ENCODE assay signal across 9 mouse cellular contexts in the genomic region with DNA sequence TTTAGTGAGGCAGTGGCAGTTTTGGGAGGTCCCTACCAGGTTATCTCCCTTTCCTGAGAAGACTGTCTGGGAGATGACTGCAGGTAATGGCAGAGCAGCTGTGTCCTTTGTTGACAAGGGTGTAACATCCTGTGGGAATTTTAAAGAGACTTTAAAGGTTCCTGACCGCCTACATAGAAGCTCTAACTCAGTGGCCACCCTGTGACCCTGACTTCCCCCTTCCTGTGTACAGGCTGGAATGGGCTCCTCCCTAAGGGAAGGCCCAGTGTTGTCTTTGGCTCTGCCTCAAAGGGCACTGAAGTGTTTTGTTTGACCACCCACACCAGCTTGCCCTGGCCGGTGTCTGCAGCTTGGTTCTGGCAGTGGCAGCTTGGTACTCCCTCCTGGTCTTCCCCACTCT. TPM values are rescaled to one million over a fixed set of nuclear protein-coding genes. Genes with fewer than 3 reads are reported as not detected.
DNase-seq lines count a peak whose midpoint lies in the region; ATAC-seq lines count a peak whose summit lies in the region.
"Had no signal": no experiment of that assay in that cellular context is flagged by ENCODE, and none has a peak within 500 bp of the region (broad histone marks: within the 10 kb centered on the region; RNA-seq: fewer than 3 reads in every experiment).

No protein-coding gene starts in this region.

- WGBS in liver, embryonic 11.5 days, result 67% methylated on average over 2 of the region's 2 CpGs

- peak; percentile 53 for DNase-seq in ovary, adult 18-20 months (ENCODE audit: low spot score)
- DNase-seq in ovary, postnatal 14 days (ENCODE audit: low spot score), result no peak
- peak; percentile 55 to 65 for DNase-seq in heart, postnatal 10 days
- DNase-seq in liver, embryonic 11.5 days (ENCODE audit: low spot score), result no peak
- no peak for DNase-seq in spleen, postnatal 4 days (ENCODE audit: low spot score in 2 of 2)
- no peak for DNase-seq in thymus, postnatal 10 days (ENCODE audit: low spot score in 2 of 2)
- DNase-seq in thymus, postnatal 4 days, result no peak
- no peak for DNase-seq in cerebellum, adult 9-10 months

- H3K4me3 ChIP-seq in liver, embryonic 11.5 days (ENCODE audit: low read depth, low read length), result no peak overlapping the region

- no peak overlapping the region for H3K4me2 ChIP-seq in liver, embryonic 11.5 days

- intact Hi-C loops in heart, postnatal 10 days (cut with DNase I), result loop anchor here (2.0 kb wide), 1 partner anchor 29 kb away; no protein-coding TSS in a partner anchor

- no peaks in the 10 kb centered on the region; the same call in none of the 2 replicates for H3K4me1 ChIP-seq in liver, embryonic 11.5 days (replicated peaks; ENCODE audit: control insufficient read depth, insufficient read depth, low read length)

- H3K27me3 ChIP-seq in liver, embryonic 11.5 days (replicated peaks; ENCODE audit: control insufficient read depth, insufficient read depth, low read length), result no peaks in the 10 kb centered on the region
- H3K27me3 ChIP-seq: CH12.LX had no signal

- no peak overlapping the region for H3K9ac ChIP-seq in liver, embryonic 11.5 days (ENCODE audit: low read depth, low read length)

- ATAC-seq in liver, embryonic 11.5 days (replicated peaks; ENCODE audit: low FRiP score), result peak; percentile 29; the same call in 1 of the 2 replicates

- H3K9me3 ChIP-seq in liver, embryonic 11.5 days (ENCODE audit: control insufficient read depth, low read length), result no peaks in the 10 kb centered on the region

- peaks cover 14% of the 10 kb centered on the region; the same call in 1 of the 2 replicates for H3K36me3 ChIP-seq in liver, embryonic 11.5 days (ENCODE audit: control insufficient read depth, insufficient read depth, low read length)

- H3K27ac ChIP-seq in liver, embryonic 11.5 days (ENCODE audit: low read depth, low read length), result no peak overlapping the region

RNA-seq across cellular contexts. Expression of gene Erg28, which starts 10.8 kb away (rescaled TPM):
- 10 to 100 TPM; 11.1 to 11.9 TPM for total RNA-seq in heart, postnatal 10 days (2021)
- 138 and 141 TPM in 2 replicates for polyA plus RNA-seq in liver, embryonic 11.5 days (2014; fragmentation: Nextera tagmentation; extraction: Ambion mirVana)

RNA-seq across cellular contexts. Expression of gene Ttll5, which starts 10.9 kb away (rescaled TPM):
- 10 to 100 TPM; 14.2 to 15.3 TPM for total RNA-seq in heart, postnatal 10 days (2021)
- 13.9 and 14.6 TPM in 2 replicates for polyA plus RNA-seq in liver, embryonic 11.5 days (2014; fragmentation: Nextera tagmentation; extraction: Ambion mirVana)

Comparison
In these comparisons a context has a peak if more than half of its experiments do, and no peak if none do; other contexts are left out.
1. DNase-seq: peak in ovary, adult 18-20 months (single experiment) and heart, postnatal 10 days (2 of 2); none in ovary, postnatal 14 days (single experiment), liver, embryonic 11.5 days (single experiment), spleen, postnatal 4 days (0 of 2), thymus, postnatal 10 days (0 of 2), thymus, postnatal 4 days (single experiment) and cerebellum, adult 9-10 months (single experiment).